Mouse (Mus musculus) T-helper 17 cell (primary cell): ENCODE data around the gene 1700025G04Rik.

Experiments
- in situ Hi-C, 2 experiments: fragments of 300-600 bp; cut with MboI, MseI; formaldehyde crosslinking; loops; 1 replicate in 1 of 2; 2 replicates in 1 of 2; pipeline ENCODE4 v1.15.1; 2025; ENCODE audit warnings: high pct_unique_total_duplicates in 2 of 2

1700025G04Rik gene

DNA sequence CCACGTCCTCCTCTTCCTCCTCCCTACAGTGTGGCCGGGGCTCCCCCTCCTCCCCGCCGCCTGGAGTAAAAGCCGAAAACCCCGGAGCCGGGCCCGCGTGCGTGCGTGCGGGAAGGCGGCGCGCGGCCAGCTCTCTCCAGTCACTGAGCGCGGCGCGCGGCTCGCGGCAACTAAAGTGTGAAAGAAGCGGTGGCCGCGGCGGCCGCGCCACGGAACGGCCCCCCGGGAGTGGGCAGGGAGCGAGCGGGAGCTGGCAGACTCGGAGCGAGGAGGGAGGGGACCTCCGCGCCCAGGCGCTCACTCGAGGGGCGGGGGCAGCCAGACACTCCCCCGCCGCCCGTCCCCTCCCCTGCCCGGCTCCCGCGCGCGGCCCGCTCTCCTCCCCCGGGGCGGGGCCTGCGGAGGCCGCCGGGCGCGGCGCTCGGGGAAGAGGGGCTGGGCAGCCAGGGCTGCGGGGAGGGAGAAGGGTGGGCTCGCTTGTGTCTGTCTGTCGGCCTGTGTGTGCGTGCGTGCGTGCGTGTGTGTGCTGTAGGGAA lies at the start of gene 1700025G04Rik:
1700025G04Rik (minus strand) TSS at position 108 of the 536 bp plus-strand sequence.
- in situ Hi-C loops = loop anchor here in 1 of 2 experiments (10.0 kb wide), 1 partner anchor 865 kb away; the partner anchor contains the start of gene Nmnat2

- in situ Hi-C loops = no loop called here
Measured at GRCm38 (mm10) chr1:152139496-152139895, 49.6 kb upstream of the 1700025G04Rik start.

GRCm38 (mm10) chr1:152130029-152130727 lies 40.3 kb upstream of the 1700025G04Rik start:
- in situ Hi-C loops = no loop called here

DNA sequence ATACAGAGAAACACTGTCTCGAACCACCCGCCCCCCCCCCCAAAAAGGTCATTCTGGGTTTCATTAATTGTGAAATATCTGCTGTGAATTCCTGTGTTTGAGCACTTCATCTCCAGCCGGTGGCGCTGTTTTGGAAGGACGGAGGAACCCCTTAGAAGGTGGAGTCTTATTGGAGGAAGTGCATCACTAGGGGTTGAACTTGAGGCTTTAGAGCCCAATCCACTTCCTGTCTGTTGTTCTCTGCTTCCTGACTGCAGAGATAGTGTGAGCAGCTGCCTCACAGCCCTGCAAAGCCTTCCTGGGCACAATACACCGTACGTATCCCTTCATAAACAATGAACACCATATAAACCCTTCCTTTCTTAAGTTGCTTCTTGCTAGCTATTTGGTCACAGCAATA lies 35.5 kb upstream of the 1700025G04Rik start:
- in situ Hi-C loops = no loop called here

DNA sequence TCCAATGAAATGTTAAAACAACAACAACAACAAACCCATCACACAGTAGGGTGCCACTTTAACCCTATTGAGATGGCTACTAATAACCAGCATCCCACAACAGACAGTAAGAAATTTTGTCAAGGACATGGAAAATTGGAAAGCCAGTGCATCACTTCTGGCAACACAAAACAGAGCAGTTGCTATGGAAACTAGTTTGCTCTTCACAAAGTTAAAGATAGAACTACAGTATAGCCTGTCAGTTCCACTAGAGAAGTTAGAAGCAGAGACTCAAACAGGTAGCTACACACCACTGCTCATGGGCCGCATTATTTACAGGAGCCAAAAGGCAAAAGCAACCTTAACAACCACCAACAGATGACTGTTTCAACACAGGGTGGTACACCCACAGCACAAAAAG lies 20.2 kb upstream of the 1700025G04Rik start:
- in situ Hi-C loops = no loop called here

GRCm38 (mm10) chr1:152106136-152106535 lies 16.2 kb upstream of the 1700025G04Rik start:
- in situ Hi-C loops = no loop called here

DNA sequence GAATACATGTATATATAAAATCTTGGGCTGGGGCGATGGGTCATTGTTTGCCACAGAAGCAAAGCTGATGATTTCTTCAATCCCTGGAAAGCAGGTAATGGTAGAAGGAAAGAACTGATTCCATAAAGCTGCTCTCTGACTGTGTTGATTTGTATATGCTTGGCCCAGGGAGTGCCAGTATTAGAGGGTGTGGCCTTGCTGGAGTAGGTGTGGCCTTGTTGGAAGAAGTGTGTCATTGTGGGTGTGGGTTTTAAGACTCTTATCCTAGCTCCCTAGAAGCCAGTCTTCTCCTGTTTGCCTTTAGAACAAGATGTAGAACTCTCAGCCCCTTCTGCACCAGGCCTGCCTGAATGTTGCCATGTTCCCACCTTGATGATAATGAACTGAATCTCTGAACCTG lies 15.3 kb upstream of the 1700025G04Rik start:
- in situ Hi-C loops = no loop called here

DNA sequence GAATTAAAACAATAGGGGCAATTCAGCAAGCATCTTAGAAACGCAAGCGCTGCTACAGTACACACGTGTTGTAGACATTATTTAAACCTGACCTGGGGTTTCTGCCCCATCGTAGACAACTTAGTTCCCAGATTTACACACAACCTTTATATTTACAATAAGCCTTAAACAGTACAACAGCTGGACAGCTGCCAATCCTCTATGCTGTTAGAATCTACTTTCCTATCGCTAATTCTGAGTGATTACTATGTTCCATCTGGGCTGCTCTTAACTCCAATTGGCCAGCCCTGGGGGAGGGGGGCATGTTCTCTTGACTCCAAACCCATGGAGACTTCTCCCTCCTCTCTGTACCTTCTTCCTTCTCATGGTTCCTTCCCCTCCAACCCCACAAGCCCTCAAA lies 11.8 kb upstream of the 1700025G04Rik start:
- in situ Hi-C loops = no loop called here

- in situ Hi-C loops = loop anchor here in 1 of 2 experiments (10.0 kb wide), 1 partner anchor 859 kb away; the partner anchor contains the start of gene Nmnat2
Measured at GRCm38 (mm10) chr1:152096045-152096444, 6.1 kb upstream of the 1700025G04Rik start.

DNA sequence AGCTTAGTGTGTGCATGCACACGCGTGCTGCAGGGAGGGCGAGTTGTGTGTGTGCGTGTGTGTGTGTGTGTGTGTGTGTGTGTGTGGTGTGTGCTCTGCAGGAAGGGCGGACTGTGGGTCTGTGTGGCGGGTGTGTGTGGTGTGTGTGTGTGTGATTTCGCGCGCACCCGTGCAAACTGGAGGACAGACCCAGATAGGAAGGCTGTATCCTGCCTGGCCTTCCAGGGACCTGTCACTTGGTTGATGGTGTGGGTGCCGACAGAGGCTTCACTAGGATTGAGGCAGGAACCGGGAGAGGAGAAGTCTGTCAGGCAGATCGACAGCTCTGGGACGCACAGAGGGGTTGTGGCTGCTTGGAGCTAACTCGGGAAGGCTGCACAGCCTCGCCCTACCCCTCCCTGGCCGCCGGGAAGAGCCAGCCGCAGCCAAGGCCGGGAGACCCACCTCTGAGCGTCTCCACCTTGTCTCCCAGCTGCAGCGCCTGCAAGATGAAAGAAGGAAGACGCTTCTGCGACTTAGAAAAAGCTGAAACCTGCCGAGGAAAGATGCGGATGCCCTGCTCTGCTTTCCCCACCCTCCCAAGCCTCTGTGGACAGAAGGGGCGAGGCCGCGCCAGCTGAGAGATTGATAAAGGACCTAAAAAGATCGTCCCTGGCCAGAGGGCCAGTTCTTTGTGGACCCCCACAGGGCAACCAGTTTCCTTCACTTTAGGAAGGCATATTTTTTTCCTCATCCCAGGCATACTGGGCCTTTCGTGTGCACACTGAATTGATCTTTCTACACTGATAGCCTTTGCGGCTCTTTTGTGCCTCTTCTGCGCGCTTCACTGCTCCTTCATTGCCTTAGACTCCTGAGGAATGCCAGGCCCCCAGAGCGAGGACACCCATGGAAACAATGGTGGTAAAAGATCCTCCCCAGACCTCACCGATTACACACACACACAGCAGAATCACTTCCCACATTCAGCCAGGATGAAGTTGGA lies 930 bp upstream of the 1700025G04Rik start:
- in situ Hi-C loops = loop anchor here in 1 of 2 experiments (10.0 kb wide), 1 partner anchor 864 kb away; the partner anchor contains the start of gene Nmnat2

DNA sequence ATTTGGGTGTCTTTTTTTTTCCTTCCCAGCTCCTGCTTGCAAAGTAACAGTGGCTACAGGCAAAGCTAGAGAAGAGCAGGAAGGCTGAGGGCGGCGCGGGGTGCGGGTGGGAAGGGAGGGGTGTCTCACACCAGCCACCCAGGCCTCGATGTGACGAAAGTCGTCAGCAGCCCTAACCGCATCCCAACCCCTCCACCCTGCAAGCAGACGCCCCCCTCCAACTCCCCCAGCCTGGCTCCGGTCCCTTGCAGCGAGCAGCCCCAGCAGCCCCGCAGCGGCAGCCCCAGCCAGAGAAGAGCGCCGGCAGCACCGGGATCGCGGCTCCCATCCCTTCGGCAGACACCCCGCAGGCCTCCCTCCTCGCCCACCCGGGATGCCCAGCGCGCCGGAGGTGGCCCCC lies 399 bp downstream of the 1700025G04Rik start:
- in situ Hi-C loops = loop anchor here (5.0 kb wide), 2 partner anchors 37 to 82 kb away; no protein-coding TSS in a partner anchor

GRCm38 (mm10) chr1:152088791-152089401 lies 1.0 kb downstream of the 1700025G04Rik start:
- in situ Hi-C loops = loop anchor here (5.0 kb wide), 2 partner anchors 37 to 82 kb away; no protein-coding TSS in a partner anchor

- in situ Hi-C loops = loop anchor here (5.0 kb wide), 2 partner anchors 36 to 81 kb away; no protein-coding TSS in a partner anchor
Measured at GRCm38 (mm10) chr1:152088030-152088429, 1.9 kb downstream of the 1700025G04Rik start.

GRCm38 (mm10) chr1:152086951-152087350 lies 3.0 kb downstream of the 1700025G04Rik start:
- in situ Hi-C loops = loop anchor here (5.0 kb wide), 2 partner anchors 35 to 80 kb away; no protein-coding TSS in a partner anchor

DNA sequence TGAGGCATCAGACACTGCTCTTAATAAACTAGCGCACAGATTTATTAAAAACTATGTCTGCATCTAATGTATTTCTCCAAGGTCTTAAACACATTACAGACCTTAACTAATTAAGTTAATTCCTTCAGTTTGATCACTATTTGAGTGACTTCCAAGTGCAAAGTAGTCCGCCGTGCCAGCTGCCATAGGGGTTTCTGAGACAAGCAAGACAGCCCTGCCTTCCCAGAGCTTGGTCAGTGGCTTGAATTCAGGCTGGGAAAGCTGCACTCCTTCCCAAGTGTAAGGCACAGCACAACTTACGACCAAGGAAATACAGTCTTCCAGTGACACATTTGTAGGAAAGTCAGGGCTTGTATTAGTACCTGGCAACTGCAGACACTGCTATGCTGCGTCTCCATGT lies 4.4 kb downstream of the 1700025G04Rik start:
- in situ Hi-C loops = loop anchor here (5.0 kb wide), 2 partner anchors 33 to 78 kb away; no protein-coding TSS in a partner anchor

- in situ Hi-C loops = loop anchor here (5.0 kb wide), 2 partner anchors 32 to 77 kb away; no protein-coding TSS in a partner anchor
Measured at GRCm38 (mm10) chr1:152084638-152085345, 5.1 kb downstream of the 1700025G04Rik start.

DNA sequence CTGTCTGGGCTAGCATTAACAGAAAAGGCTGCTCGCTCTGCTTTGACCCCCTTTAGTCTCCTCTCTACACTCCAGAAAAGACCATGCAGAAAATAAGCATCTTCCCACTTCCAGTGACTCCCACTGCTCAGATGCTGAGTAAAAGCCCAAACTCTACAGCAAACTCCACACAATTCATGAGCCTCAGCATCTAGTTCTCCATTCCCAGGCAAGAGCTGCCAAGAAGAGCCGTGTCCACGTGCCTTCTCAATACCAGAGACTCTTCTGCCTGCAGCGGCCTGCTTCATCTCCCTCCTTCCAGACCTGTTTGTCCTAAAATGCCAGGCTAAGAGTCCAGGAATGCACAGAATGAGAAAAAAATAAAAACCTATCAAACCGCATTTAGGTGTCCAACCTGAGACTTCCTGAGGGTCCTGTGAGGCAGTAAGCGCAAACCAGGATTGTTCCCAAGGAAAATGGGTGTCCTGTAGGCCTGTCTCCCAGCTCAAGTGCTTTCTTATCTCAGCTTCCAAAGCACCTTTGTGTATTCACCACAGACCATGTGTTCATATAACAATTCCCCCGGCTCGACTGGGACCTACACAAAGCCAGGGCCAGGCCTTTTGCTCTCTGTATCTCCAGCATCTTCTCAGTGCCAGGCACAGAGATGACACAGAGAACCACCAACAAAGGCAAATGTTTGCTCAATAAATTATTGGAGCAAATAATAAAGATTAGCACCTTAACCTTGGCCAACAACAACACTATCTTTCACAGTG lies 7.8 kb downstream of the 1700025G04Rik start:
- in situ Hi-C loops = no loop called here

- in situ Hi-C loops = no loop called here
Measured at GRCm38 (mm10) chr1:152081121-152081520, 8.8 kb downstream of the 1700025G04Rik start.

DNA sequence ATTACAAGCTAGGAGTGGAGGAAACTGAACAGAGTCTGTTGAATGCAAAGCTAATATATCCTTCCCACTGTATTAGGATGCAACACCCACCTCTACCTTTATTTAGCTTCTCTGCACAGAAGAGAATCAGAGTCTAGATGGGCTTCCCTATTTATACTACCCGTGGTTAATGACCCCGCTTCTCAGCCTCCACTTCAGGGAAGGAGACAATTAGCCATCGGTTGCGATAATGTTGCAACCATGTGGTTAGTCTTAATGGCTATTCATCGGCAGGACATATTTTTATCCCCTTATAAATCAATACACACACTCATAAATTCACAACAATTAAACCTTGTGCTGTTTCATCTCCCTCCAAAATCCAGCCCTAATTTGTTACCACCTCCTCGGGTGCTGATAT lies 9.7 kb downstream of the 1700025G04Rik start:
- in situ Hi-C loops = no loop called here
